Mouse (Mus musculus) intestine, embryonic 14.5 days (tissue): ENCODE measurements around the gene 1810055G02Rik. TPM values are rescaled to one million over a fixed set of nuclear protein-coding genes. Genes with fewer than 3 reads are reported as not detected.
A peak's percentile ranks its signal among the peaks of the same experiment; 100 is the strongest.

Experiments used
- ATAC-seq: fragments of 200-750 bp; cut with Nextera tagmentation; replicated peaks from 2 replicates; pipeline ENCODE4 v1.8.0; 2017; ENCODE audit warnings: low read depth, moderate number of reproducible peaks, moderate TSS enrichment, moderate library complexity; ENCODE audit not compliant: low FRiP score, low TSS enrichment
- DNase-seq: peaks from one replicate; pipeline ENCODE4 v3.0.0-alpha.2; 2018; ENCODE audit warnings: low spot score
- H3K27ac ChIP-seq: fragments of 300-500 bp; sonication (generic); 2 replicates; pipeline ENCODE4 v1.5.1; 2014; ENCODE audit warnings: low read depth, mild to moderate bottlenecking, control low read depth
- H3K27me3 ChIP-seq: fragments of 300-500 bp; sonication (generic); replicated peaks from 2 replicates; pipeline ENCODE4 v1.6.1; 2014; ENCODE audit warnings: low read length, control low read depth; ENCODE audit not compliant: control insufficient read depth, insufficient read depth
- H3K36me3 ChIP-seq: fragments of 300-500 bp; sonication (generic); 2 replicates; pipeline ENCODE4 v1.6.1; 2014; ENCODE audit warnings: low read length, control low read depth; ENCODE audit not compliant: control insufficient read depth, insufficient read depth
- H3K4me1 ChIP-seq: fragments of 300-500 bp; sonication (generic); replicated peaks from 2 replicates; pipeline ENCODE4 v1.6.1; 2014; ENCODE audit warnings: low read length, control low read depth, mixed read lengths; ENCODE audit not compliant: control insufficient read depth, insufficient read depth
- H3K4me2 ChIP-seq: fragments of 300-500 bp; sonication (generic); 2 replicates; pipeline ENCODE4 v1.6.1; 2014; ENCODE audit warnings: low read length
- H3K4me3 ChIP-seq: fragments of 300-500 bp; sonication (generic); 2 replicates; pipeline ENCODE4 v1.5.1; 2014; ENCODE audit warnings: low read depth, low read length, control low read depth, mixed read lengths
- H3K9ac ChIP-seq: fragments of 300-500 bp; sonication (generic); 2 replicates; pipeline ENCODE4 v1.6.1; 2014; ENCODE audit warnings: mild to moderate bottlenecking, low read length
- H3K9me3 ChIP-seq: fragments of 300-500 bp; sonication (generic); 2 replicates; pipeline ENCODE4 v1.6.1; 2016; ENCODE audit warnings: low read length, control low read depth; ENCODE audit not compliant: control insufficient read depth
- WGBS: fragments of 180-500 bp; shearing (Covaris S2); extraction: QIAGEN DNeasy Blood & Tissue Kit; methylation state at CpG from one replicate; pipeline ENCODE4 v1.1.7; 2014; 5-methylcytosine and 5-hydroxymethylcytosine counted together
- polyA plus RNA-seq: library from polyadenylated mRNA; unstranded; fragments of >200 nt; fragmentation: Nextera tagmentation; extraction: Ambion mirVana; gene quantifications from 2 replicates; pipeline ENCODE4 v1.2.1, GENCODE M21; 2014

The 1810055G02Rik gene
- polyA plus RNA-seq = 34.1 and 36.4 TPM in 2 replicates

DNA sequence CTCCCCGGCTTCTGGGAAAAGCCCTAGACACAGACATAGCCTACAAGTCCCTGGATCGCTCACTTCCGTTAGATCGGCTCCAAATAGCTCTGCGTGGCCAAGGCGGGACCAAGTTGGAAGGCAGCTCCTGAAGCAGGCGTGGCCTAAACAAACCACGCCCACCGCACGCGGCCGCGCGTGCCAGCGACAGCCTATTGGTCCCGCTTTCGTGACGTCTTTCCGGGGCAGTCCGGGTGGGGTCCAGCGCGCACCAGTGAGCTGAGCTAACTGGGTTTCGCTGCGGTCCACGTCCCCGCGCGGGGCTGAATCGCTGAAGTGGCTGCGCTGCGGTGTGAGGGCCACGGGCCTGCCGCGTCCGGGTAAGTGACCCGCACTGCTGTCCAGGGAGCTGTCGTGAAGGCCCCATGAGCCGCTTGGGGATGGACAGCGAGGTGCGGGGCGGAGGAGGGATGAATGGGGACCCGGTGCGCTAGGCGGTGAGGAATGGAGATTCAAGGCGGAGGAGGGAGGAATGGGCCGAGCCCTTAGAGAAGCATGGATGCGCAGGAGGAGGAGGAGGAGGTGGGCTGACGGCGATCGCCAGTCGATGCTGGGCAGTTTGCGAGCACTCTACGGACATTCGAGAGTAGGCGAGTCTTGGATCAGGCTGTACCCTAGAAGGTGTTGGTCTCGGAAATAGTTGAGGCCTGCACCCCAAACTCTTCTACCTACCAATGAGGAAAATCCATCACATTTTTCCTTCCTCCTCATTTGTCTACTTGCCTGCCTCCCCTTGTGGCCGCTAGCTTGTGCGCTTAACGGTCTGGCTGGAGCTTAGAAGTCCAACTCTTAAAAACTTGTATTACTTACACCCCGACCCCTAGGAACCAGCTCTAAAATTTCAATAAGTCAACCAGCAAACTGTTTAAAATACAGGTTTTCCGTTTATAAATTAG, at the start of gene 1810055G02Rik:
Gene 1810055G02Rik, plus strand, starts transcription at position 216 of the 935 bp plus-strand sequence.
- Histone ChIP-seq H3K27me3 (no peaks in the 10 kb centered on the region), H3K27ac (peak within 1 kb of the TSS; percentile 89), H3K36me3 (no peaks in the 10 kb centered on the region; the same call in 1 of the 2 replicates), H3K4me1 (peaks cover 10% of the 10 kb centered on the region), H3K9me3 (no peaks in the 10 kb centered on the region), H3K4me2 (peak within 1 kb of the TSS; percentile 76), H3K4me3 (peak within 1 kb of the TSS; percentile 87), H3K9ac (peak within 1 kb of the TSS; percentile 76)
- ATAC-seq (peak; percentile 95), DNase-seq (peak; percentile 98)
- under 1% methylated on average over 61 of the region's 61 CpGs for WGBS

DNA sequence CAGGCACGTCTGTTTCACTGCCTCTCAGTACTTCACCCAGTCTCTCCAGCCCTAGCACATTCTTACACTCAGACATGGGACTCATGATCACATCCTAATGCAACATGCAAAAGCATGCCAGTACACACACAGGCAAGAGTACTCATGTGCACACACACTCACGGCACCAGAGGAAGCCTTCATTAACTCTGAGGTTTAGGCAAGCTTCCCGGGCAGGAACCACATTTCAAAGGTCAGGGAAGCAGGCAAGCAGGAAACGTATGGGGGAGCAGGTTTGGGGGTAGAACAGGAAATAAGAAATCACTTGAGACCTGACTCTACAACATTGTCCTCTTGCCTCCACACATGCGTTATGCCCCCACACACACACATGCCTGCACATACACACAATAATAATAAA, 42.6 kb upstream of the 1810055G02Rik start:
- Histone ChIP-seq H3K4me3 (no peak overlapping the region), H3K4me1 (peaks cover 38% of the 10 kb centered on the region), H3K9me3 (no peaks in the 10 kb centered on the region), H3K27ac (no peak overlapping the region), H3K9ac (no peak overlapping the region), H3K4me2 (no peak overlapping the region), H3K27me3 (no peaks in the 10 kb centered on the region), H3K36me3 (no peaks in the 10 kb centered on the region)
- no peak for DNase-seq
- ATAC-seq = no peak
- WGBS = 29% methylated on average over 5 of the region's 5 CpGs

DNA sequence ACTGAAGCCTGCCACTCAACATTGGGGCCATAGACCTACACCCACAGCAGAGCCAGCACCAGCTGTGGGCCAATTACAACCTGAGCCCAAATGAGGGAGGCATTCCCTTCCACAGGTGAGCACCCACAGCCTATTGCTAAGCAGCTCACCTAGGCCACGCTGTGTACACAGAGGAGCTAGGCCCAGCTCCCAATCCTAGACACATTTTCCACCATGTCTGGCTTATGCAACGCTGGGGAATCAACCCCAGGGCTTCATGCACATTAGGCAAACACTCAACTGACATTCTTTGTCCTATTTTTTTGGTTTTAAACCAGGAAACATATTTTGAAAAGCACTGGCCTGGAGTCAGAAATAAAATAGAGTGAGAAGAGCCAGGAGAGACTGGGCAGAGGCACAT, 41.5 kb upstream of the 1810055G02Rik start:
- Histone ChIP-seq H3K9me3 (no peaks in the 10 kb centered on the region), H3K4me1 (peaks cover 38% of the 10 kb centered on the region), H3K27ac (no peak overlapping the region), H3K36me3 (0 out of 2 replicates have a peak, but pooled peaks cover under 1% of the 10 kb centered on the region), H3K4me2 (no peak overlapping the region), H3K4me3 (no peak overlapping the region), H3K27me3 (no peaks in the 10 kb centered on the region), H3K9ac (no peak overlapping the region)
- 87% methylated on average over 2 of the region's 2 CpGs for WGBS
- ATAC-seq (no peak), DNase-seq (no peak)

DNA sequence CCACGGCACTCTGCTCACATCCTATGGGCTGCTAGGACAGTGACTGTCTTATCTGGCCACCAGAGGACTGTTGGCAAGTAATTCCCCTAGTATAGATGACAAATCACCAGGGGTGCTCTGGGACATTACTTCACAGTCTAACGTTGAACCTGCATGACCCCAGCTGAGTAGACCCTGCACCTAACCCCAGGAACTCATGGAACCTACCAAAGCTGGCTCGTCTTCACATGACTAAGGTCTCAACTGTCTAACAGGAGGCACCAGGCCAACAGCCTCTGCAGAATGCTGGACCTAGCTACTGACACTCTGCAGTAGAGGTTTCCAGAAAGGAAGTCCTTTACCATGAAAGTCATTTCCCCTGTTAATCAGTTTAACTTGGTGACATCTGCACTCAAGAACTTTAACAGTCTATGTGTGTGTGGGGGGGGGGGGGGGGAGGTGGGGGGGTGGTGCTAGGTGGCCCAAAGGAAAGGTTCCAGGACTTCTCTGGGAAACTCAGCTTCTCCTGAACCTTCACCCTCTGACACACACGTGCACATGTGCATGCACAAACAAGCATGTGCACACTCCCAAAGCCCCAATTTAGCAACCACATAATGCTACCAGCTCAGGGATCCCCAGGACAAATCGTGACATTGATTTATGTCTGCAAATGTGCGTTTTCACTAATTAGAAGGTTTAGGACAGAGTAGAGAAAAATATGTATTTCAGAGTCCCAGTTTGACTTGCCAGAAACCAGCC, 40.8 kb upstream of the 1810055G02Rik start:
- no peak for ATAC-seq
- no peak overlapping the region for H3K4me3 ChIP-seq
- H3K9ac ChIP-seq = no peak overlapping the region
- DNase-seq = no peak
- peaks cover 7% of the 10 kb centered on the region for H3K36me3 ChIP-seq
- H3K4me1 ChIP-seq = peaks cover 38% of the 10 kb centered on the region
- 71% methylated on average over 6 of the region's 6 CpGs for WGBS
- H3K27ac ChIP-seq = no peak overlapping the region
- H3K27me3 ChIP-seq = no peaks in the 10 kb centered on the region
- H3K4me2 ChIP-seq = no peak overlapping the region
- H3K9me3 ChIP-seq = no peaks in the 10 kb centered on the region

DNA sequence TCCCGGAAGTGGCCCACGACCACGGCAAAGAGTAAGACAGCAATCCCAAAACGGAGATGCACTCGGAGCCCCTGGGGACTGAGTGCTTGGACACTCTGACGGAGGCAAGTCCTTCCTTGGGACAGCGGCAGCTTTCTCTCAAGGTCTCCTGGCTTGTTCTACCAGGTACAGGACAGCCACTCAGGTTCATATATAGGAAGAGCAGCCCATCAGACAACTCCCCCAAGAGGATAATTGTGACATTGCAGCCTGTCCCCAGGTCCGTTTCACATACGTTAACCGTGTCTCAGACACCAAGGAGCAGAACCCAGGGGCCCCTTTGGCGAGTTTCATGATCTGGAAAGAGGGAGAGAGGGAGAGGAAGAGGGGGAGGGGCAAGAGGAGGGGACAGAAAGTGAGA, 40.1 kb upstream of the 1810055G02Rik start:
- H3K27ac ChIP-seq = no peak overlapping the region
- H3K4me1 ChIP-seq = peaks cover 38% of the 10 kb centered on the region

DNA sequence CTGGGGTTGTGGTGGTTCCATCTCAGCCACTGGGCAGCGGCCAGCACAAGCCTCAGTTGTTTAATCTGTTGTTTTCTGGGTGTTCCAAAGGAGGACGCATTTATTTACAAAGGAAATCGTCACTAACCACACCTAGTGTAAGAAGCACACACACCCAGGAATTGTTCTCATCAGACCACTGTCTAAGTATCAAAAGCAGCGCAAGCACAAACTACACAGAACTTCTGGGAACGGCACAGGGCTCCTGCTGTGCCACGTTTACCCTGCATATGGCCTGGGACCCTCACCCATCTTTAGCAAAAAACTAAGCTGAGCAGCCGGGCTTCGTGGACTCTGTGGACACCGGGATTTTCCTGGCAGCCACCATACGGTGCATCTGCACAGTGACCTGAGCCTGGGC, 39.5 kb upstream of the 1810055G02Rik start:
- WGBS = 77% methylated on average over 10 of the region's 10 CpGs
- Histone ChIP-seq H3K27me3 (no peaks in the 10 kb centered on the region), H3K36me3 (peaks cover 16% of the 10 kb centered on the region), H3K4me1 (peaks cover 38% of the 10 kb centered on the region), H3K27ac (0 out of 2 replicates have a peak overlapping the region, but pooled peaks have one; percentile 62), H3K9me3 (peaks cover 4% of the 10 kb centered on the region; the same call in 1 of the 2 replicates), H3K9ac (no peak overlapping the region), H3K4me2 (no peak overlapping the region), H3K4me3 (no peak overlapping the region)
- DNase-seq = no peak
- ATAC-seq = no peak

More for the DNA sequence above, 40.1 kb upstream of the 1810055G02Rik start:
- Histone ChIP-seq H3K9ac (no peak overlapping the region), H3K9me3 (peaks cover under 1% of the 10 kb centered on the region; the same call in 1 of the 2 replicates), H3K36me3 (peaks cover 14% of the 10 kb centered on the region), H3K4me3 (no peak overlapping the region), H3K4me2 (no peak overlapping the region), H3K27me3 (no peaks in the 10 kb centered on the region)
- DNase-seq = no peak
- 74% methylated on average over 11 of the region's 11 CpGs for WGBS
- no peak for ATAC-seq

DNA sequence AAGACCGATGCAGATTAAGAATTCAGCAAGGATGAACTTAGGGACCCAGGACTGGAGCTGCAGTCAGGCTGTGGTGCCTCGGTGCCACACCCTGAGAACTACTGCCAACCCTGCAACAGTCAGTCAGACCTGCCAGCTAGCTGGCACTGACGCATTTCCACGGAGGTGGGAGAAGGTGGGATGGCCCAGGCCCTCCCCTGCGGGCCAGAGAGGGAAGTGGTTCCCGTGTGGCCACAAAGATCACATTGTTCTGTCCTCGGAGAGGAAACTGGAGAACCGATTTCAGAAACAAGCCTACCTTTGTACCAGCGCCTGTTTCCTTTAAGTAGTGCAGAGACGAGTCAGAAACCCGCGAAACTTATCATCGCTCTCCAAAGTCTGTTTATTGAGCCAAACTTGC, 39.0 kb upstream of the 1810055G02Rik start:
- no peak overlapping the region for H3K4me2 ChIP-seq
- ATAC-seq = 0 out of 2 replicates have a peak, but pooled peaks have one; percentile 15
- WGBS = 56% methylated on average over 13 of the region's 13 CpGs
- H3K27me3 ChIP-seq = no peaks in the 10 kb centered on the region
- H3K27ac ChIP-seq = peak overlapping the region; percentile 62
- peaks cover 40% of the 10 kb centered on the region for H3K4me1 ChIP-seq
- peaks cover 16% of the 10 kb centered on the region for H3K36me3 ChIP-seq
- H3K4me3 ChIP-seq = no peak overlapping the region
- no peak for DNase-seq
- peaks cover 4% of the 10 kb centered on the region; the same call in 1 of the 2 replicates for H3K9me3 ChIP-seq
- H3K9ac ChIP-seq = no peak overlapping the region

DNA sequence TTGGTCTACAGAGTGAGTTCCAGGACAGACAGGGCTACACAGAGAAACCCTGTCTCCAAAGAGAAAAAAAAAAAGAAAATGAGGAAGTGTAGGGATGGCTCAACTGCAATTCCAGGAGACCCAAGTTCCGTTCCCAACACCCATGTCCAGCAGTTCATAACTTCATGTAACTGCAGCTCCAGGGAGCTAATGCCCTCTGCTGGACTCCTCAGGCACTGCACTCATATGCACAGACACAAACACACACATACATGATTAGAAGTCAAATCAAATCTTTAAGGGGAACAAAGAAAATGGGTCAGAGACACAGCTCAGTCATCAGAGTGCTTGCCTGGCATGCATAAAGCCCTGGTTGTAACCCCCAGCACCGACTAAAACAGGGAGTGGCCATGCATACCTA, 34.9 kb upstream of the 1810055G02Rik start:
- H3K9ac ChIP-seq = no peak overlapping the region
- no peak overlapping the region for H3K4me3 ChIP-seq
- H3K4me2 ChIP-seq = no peak overlapping the region
- ATAC-seq = no peak
- WGBS = 82% methylated on average over 2 of the region's 2 CpGs
- H3K9me3 ChIP-seq = peaks cover 4% of the 10 kb centered on the region; the same call in 1 of the 2 replicates
- H3K27ac ChIP-seq = no peak overlapping the region
- peaks cover 16% of the 10 kb centered on the region for H3K36me3 ChIP-seq
- H3K27me3 ChIP-seq = no peaks in the 10 kb centered on the region
- peaks cover 15% of the 10 kb centered on the region for H3K4me1 ChIP-seq
- no peak for DNase-seq
